ENCODE assay signal across 25 mouse cellular contexts in genomic region chr5:146611009-146611408, GRCm38 (mm10). TPM values are rescaled to one million over a fixed set of nuclear protein-coding genes. Genes with fewer than 3 reads are reported as not detected.
DNase-seq lines count a peak whose midpoint lies in the region; ATAC-seq lines count a peak whose summit lies in the region.
"Had no signal": no experiment of that assay in that cellular context is flagged by ENCODE, and none has a peak within 500 bp of the region (broad histone marks: within the 10 kb centered on the region; RNA-seq: fewer than 3 reads in every experiment).

No protein-coding gene starts in this region.

- no peak overlapping the region for H3K4me2 ChIP-seq in kidney, embryonic 14.5 days (replicated peaks; ENCODE audit: low read depth, low read length)
- no peak overlapping the region for H3K4me2 ChIP-seq in limb, embryonic 11.5 days (ENCODE audit: low read depth, severe bottlenecking)
- H3K4me2 ChIP-seq in hindbrain, embryonic 11.5 days (replicated peaks; ENCODE audit: low read depth, low read length), result no peak overlapping the region
- H3K4me2 ChIP-seq: embryonic facial prominence, embryonic 12.5 days; forebrain, embryonic 15.5 days; heart, embryonic 11.5 days; heart, embryonic 15.5 days; hindbrain, embryonic 14.5 days had no signal

- no peaks in the 10 kb centered on the region for H3K9me3 ChIP-seq in kidney, embryonic 14.5 days (ENCODE audit: control insufficient read depth, low read length)
- H3K9me3 ChIP-seq in embryonic facial prominence, embryonic 10.5 days, result no peaks in the 10 kb centered on the region
- H3K9me3 ChIP-seq in limb, embryonic 11.5 days (ENCODE audit: control insufficient read depth, low read length), result no peaks in the 10 kb centered on the region
- H3K9me3 ChIP-seq in hindbrain, embryonic 11.5 days (ENCODE audit: control insufficient read depth, low read length), result no peaks in the 10 kb centered on the region
- H3K9me3 ChIP-seq: embryonic facial prominence, embryonic 12.5 days; forebrain, embryonic 15.5 days; heart, embryonic 15.5 days had no signal

- H3K9ac ChIP-seq in kidney, embryonic 14.5 days (ENCODE audit: low read depth, low read length), result no peak overlapping the region
- H3K9ac ChIP-seq in limb, embryonic 11.5 days (ENCODE audit: low read length), result no peak overlapping the region
- no peak overlapping the region for H3K9ac ChIP-seq in hindbrain, embryonic 11.5 days (ENCODE audit: low read depth, low read length)
- H3K9ac ChIP-seq: embryonic facial prominence, embryonic 12.5 days; forebrain, embryonic 15.5 days; heart, embryonic 15.5 days; hindbrain, embryonic 14.5 days had no signal

- ATAC-seq in kidney, embryonic 14.5 days (ENCODE audit: low FRiP score, low TSS enrichment), result 0 out of 2 replicates have a peak, but pooled peaks have one; percentile 20
- ATAC-seq in limb, embryonic 11.5 days (ENCODE audit: insufficient number of reproducible peaks, low FRiP score, low TSS enrichment, low read depth), result peak; percentile 20; the same call in 1 of the 2 replicates
- ATAC-seq in hindbrain, embryonic 11.5 days (ENCODE audit: low FRiP score), result no peak
- no peak for ATAC-seq in megakaryocyte progenitor cell, adult 5-6 weeks (replicated peaks; ENCODE audit: poor library complexity)
- ATAC-seq: forebrain, embryonic 15.5 days; Patski had no signal

- 5% methylated on average over 8 of the region's 8 CpGs for WGBS in kidney, embryonic 14.5 days
- WGBS in embryonic facial prominence, embryonic 10.5 days, result 30% methylated on average over 8 of the region's 8 CpGs
- WGBS in limb, embryonic 11.5 days, result 3% methylated on average over 8 of the region's 8 CpGs
- 52% methylated on average over 8 of the region's 8 CpGs for WGBS in hindbrain, embryonic 11.5 days

- no peaks in the 10 kb centered on the region for H3K27me3 ChIP-seq in kidney, embryonic 14.5 days (ENCODE audit: control insufficient read depth, insufficient read depth, low read length)
- H3K27me3 ChIP-seq in embryonic facial prominence, embryonic 10.5 days (replicated peaks; ENCODE audit: low read depth, poor library complexity, severe bottlenecking), result no peaks in the 10 kb centered on the region
- H3K27me3 ChIP-seq in limb, embryonic 11.5 days (ENCODE audit: control insufficient read depth, insufficient read depth, low read length), result no peaks in the 10 kb centered on the region
- no peaks in the 10 kb centered on the region for H3K27me3 ChIP-seq in hindbrain, embryonic 11.5 days (ENCODE audit: control insufficient read depth, insufficient read depth, low read length)
- H3K27me3 ChIP-seq: CH12.LX; embryonic facial prominence, embryonic 12.5 days; forebrain, embryonic 15.5 days; heart, embryonic 15.5 days had no signal

- H3K4me1 ChIP-seq in kidney, embryonic 14.5 days (ENCODE audit: control insufficient read depth, insufficient read depth, low read length), result peaks cover 7% of the 10 kb centered on the region; the same call in 1 of the 2 replicates
- H3K4me1 ChIP-seq in embryonic facial prominence, embryonic 10.5 days, result peaks cover 32% of the 10 kb centered on the region
- peaks cover 9% of the 10 kb centered on the region for H3K4me1 ChIP-seq in limb, embryonic 11.5 days (ENCODE audit: control insufficient read depth, insufficient read depth, low read length)
- H3K4me1 ChIP-seq in hindbrain, embryonic 11.5 days (replicated peaks; ENCODE audit: control insufficient read depth, insufficient read depth, low read length), result no peaks in the 10 kb centered on the region

- no peak overlapping the region for H3K27ac ChIP-seq in kidney, embryonic 14.5 days (ENCODE audit: low read depth, low read length)
- H3K27ac ChIP-seq in embryonic facial prominence, embryonic 10.5 days (replicated peaks), result peak overlapping the region; percentile 20
- no peak overlapping the region for H3K27ac ChIP-seq in limb, embryonic 11.5 days (replicated peaks; ENCODE audit: low read depth, low read length)
- H3K27ac ChIP-seq in hindbrain, embryonic 11.5 days (ENCODE audit: low read depth, low read length), result no peak overlapping the region
- H3K27ac ChIP-seq: embryonic facial prominence, embryonic 12.5 days; forebrain, embryonic 15.5 days; heart, adult 2 months; heart, embryonic 15.5 days; hindbrain, embryonic 14.5 days had no signal

- no peak for DNase-seq in kidney, postnatal 36 days
- DNase-seq in embryo, embryonic 10.5 days (ENCODE audit: low spot score), result peak; percentile 21
- peak; percentile 29 for DNase-seq in embryonic facial prominence, embryonic 10.5 days (ENCODE audit: low spot score)
- peak; percentile 45 for DNase-seq in limb, embryonic 11.5 days (ENCODE audit: low spot score)
- DNase-seq in hindbrain, embryonic 11.5 days (ENCODE audit: low spot score), result no peak
- DNase-seq: adrenal gland, adult 2 months; adrenal gland, postnatal 25 days; cerebellum, adult 18-20 months; cerebellum, postnatal 10 days; gastrocnemius, postnatal 10 days; heart, adult 2 months; heart, postnatal 14 days had no signal

- H3K36me3 ChIP-seq in kidney, embryonic 14.5 days (ENCODE audit: control insufficient read depth, insufficient read depth, low read length), result no peaks in the 10 kb centered on the region
- no peaks in the 10 kb centered on the region for H3K36me3 ChIP-seq in embryonic facial prominence, embryonic 10.5 days (replicated peaks)
- H3K36me3 ChIP-seq in limb, embryonic 11.5 days (ENCODE audit: control insufficient read depth, insufficient read depth, low read length), result no peaks in the 10 kb centered on the region
- H3K36me3 ChIP-seq in hindbrain, embryonic 11.5 days (ENCODE audit: control insufficient read depth, insufficient read depth, low read length), result no peaks in the 10 kb centered on the region
- H3K36me3 ChIP-seq: embryonic facial prominence, embryonic 12.5 days; forebrain, embryonic 15.5 days; heart, embryonic 15.5 days had no signal

- H3K4me3 ChIP-seq in kidney, embryonic 14.5 days (ENCODE audit: low read length), result no peak overlapping the region
- no peak overlapping the region for H3K4me3 ChIP-seq in embryonic facial prominence, embryonic 10.5 days
- H3K4me3 ChIP-seq in limb, embryonic 11.5 days (ENCODE audit: low read depth, low read length), result no peak overlapping the region
- H3K4me3 ChIP-seq in hindbrain, embryonic 11.5 days (ENCODE audit: low read depth, low read length), result no peak overlapping the region
- H3K4me3 ChIP-seq: embryonic facial prominence, embryonic 12.5 days; forebrain, embryonic 15.5 days; heart, adult 2 months; heart, embryonic 15.5 days had no signal

RNA-seq across cellular contexts. Expression of gene Gpr12, which starts 26.0 kb away (rescaled TPM):
- polyA plus RNA-seq in kidney, embryonic 14.5 days (2014; fragmentation: Nextera tagmentation; extraction: Ambion mirVana), result 0.23 and 0.51 TPM in 2 replicates
- polyA plus RNA-seq in embryonic facial prominence, embryonic 10.5 days (2016; fragmentation: Nextera tagmentation; extraction: Ambion mirVana), result 0.22 TPM in 1 of 2 replicates, not detected in the other
- polyA plus RNA-seq in limb, embryonic 11.5 days (2014; fragmentation: Nextera tagmentation; extraction: Ambion mirVana), result 0.19 TPM in 1 of 2 replicates, not detected in the other
- polyA plus RNA-seq in hindbrain, embryonic 11.5 days (2014; fragmentation: Nextera tagmentation; extraction: Ambion mirVana), result 0.14 and 0.38 TPM in 2 replicates
- not detected in 2 replicates for total RNA-seq in megakaryocyte progenitor cell, adult 5-6 weeks (2015)
- total RNA-seq in megakaryocyte progenitor cell, adult 5-6 weeks (2017), result not detected in 2 replicates
- total RNA-seq: adrenal gland, adult 2 months; adrenal gland, postnatal 25 days; CH12.LX; gastrocnemius, postnatal 4 days; heart, adult 2 months; heart, postnatal 14 days; hematopoietic stem cell, adult 5-6 weeks had no signal
- polyA plus RNA-seq: adrenal gland, adult 2 months; heart, embryonic 11.5 days; heart, embryonic 15.5 days had no signal

RNA-seq across cellular contexts. Expression of gene Gm3415, which starts 55.1 kb away (rescaled TPM):
- polyA plus RNA-seq in kidney, embryonic 14.5 days (2014; fragmentation: Nextera tagmentation; extraction: Ambion mirVana), result not detected in 2 replicates
- polyA plus RNA-seq in embryonic facial prominence, embryonic 10.5 days (2016; fragmentation: Nextera tagmentation; extraction: Ambion mirVana), result not detected in 2 replicates
- not detected in 2 replicates for polyA plus RNA-seq in limb, embryonic 11.5 days (2014; fragmentation: Nextera tagmentation; extraction: Ambion mirVana)
- polyA plus RNA-seq in hindbrain, embryonic 11.5 days (2014; fragmentation: Nextera tagmentation; extraction: Ambion mirVana), result not detected in 2 replicates
- total RNA-seq in megakaryocyte progenitor cell, adult 5-6 weeks (2015), result not detected in 2 replicates
- total RNA-seq in megakaryocyte progenitor cell, adult 5-6 weeks (2017), result not detected in 2 replicates
- total RNA-seq: adrenal gland, adult 2 months; adrenal gland, postnatal 25 days; CH12.LX; gastrocnemius, postnatal 10 days; gastrocnemius, postnatal 4 days; heart, adult 2 months; heart, postnatal 14 days; hematopoietic stem cell, adult 5-6 weeks had no signal
- polyA plus RNA-seq: adrenal gland, adult 2 months; embryonic facial prominence, embryonic 12.5 days; forebrain, embryonic 11.5 days; forebrain, embryonic 15.5 days; frontal cortex, adult 2 months; heart, adult 2 months; heart, embryonic 11.5 days; heart, embryonic 15.5 days; hindbrain, embryonic 14.5 days; Patski had no signal

Comparison
In these comparisons a context has a peak if more than half of its experiments do, and no peak if none do; other contexts are left out.
1. ATAC-seq: peak in kidney, embryonic 14.5 days (single experiment) and limb, embryonic 11.5 days (single experiment); none in hindbrain, embryonic 11.5 days (single experiment) and megakaryocyte progenitor cell, adult 5-6 weeks (single experiment).
2. DNase-seq: peak in embryo, embryonic 10.5 days (single experiment), embryonic facial prominence, embryonic 10.5 days (single experiment) and limb, embryonic 11.5 days (single experiment); none in kidney, postnatal 36 days (0 of 2) and hindbrain, embryonic 11.5 days (single experiment).